Mouse (Mus musculus) midbrain, embryonic 16.5 days (tissue): ENCODE measurements around the gene Syt1. TPM values are rescaled to one million over a fixed set of nuclear protein-coding genes. Genes with fewer than 3 reads are reported as not detected.

Source experiments
- ATAC-seq: fragments of 200-750 bp; cut with Nextera tagmentation; 2 replicates; pipeline ENCODE4 v1.8.0; 2017; ENCODE audit warnings: moderate TSS enrichment
- H3K27ac ChIP-seq: fragments of 300-500 bp; sonication (generic); 2 replicates; pipeline ENCODE4 v1.5.1; 2014; ENCODE audit warnings: mild to moderate bottlenecking, low read length, mixed read lengths
- H3K27me3 ChIP-seq: fragments of 300-500 bp; sonication (generic); 2 replicates; pipeline ENCODE4 v1.6.1; 2014; ENCODE audit warnings: low read depth, low read length, mixed read lengths; ENCODE audit not compliant: control insufficient read depth, insufficient read depth
- H3K36me3 ChIP-seq: fragments of 300-500 bp; sonication (generic); 2 replicates; pipeline ENCODE4 v1.6.1; 2014; ENCODE audit warnings: mild to moderate bottlenecking, low read length, moderate library complexity, mixed read lengths; ENCODE audit not compliant: control insufficient read depth, insufficient read depth
- H3K4me1 ChIP-seq: fragments of 300-500 bp; sonication (generic); 2 replicates; pipeline ENCODE4 v1.6.1; 2014; ENCODE audit warnings: mild to moderate bottlenecking, low read length, mixed read lengths; ENCODE audit not compliant: control insufficient read depth, insufficient read depth
- H3K4me2 ChIP-seq: fragments of 300-500 bp; sonication (generic); 2 replicates; pipeline ENCODE4 v1.6.1; 2014; ENCODE audit warnings: mild to moderate bottlenecking, low read length, mixed read lengths
- H3K4me3 ChIP-seq: fragments of 300-500 bp; sonication (generic); 2 replicates; pipeline ENCODE4 v1.5.1; 2014; ENCODE audit warnings: low read depth, mild to moderate bottlenecking, low read length, moderate library complexity, mixed read lengths
- H3K9ac ChIP-seq: fragments of 300-500 bp; sonication (generic); 2 replicates; pipeline ENCODE4 v1.6.1; 2014; ENCODE audit warnings: low read depth, low read length, mixed read lengths
- H3K9me3 ChIP-seq: fragments of 300-500 bp; sonication (generic); replicated peaks from 2 replicates; pipeline ENCODE4 v1.6.1; 2014; ENCODE audit warnings: mild to moderate bottlenecking, low read length, mixed read lengths; ENCODE audit not compliant: control insufficient read depth, poor library complexity, severe bottlenecking
- WGBS: fragments of 180-500 bp; shearing (Covaris S2); extraction: QIAGEN DNeasy Blood & Tissue Kit; methylation state at CpG from one replicate; pipeline ENCODE4 v1.1.7; 2014; 5-methylcytosine and 5-hydroxymethylcytosine counted together
- polyA plus RNA-seq: library from polyadenylated mRNA; unstranded; fragments of >200 nt; fragmentation: Nextera tagmentation; extraction: Ambion mirVana; gene quantifications from 2 replicates; pipeline ENCODE4 v1.2.1, GENCODE M21; 2015

Gene Syt1
- polyA plus RNA-seq, 1 experiment from 2014 or later: 146 TPM

DNA sequence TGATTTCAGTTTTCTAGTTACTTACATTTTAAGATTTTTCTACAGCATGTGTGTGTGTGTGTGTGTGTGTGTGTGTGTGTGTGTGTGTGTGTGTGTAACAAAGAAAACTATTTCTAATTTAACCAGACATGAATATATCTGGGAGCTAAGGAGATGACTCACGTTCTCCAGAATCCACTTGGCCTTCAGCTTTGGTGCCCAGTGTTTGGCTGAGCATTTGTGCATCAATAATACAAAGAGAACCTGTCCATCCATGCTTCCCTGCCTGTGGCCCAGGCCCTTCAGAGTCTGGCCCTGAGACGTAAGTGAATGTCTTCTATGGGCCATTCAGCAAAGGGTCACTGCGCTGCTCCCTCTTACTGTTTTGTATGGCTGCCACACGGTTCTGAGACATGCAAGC is 476.7 kb downstream of the Syt1 start:
- no peak overlapping the region for H3K27ac ChIP-seq
- H3K36me3 ChIP-seq: no peaks in the 10 kb centered on the region
- no peaks in the 10 kb centered on the region for H3K4me1 ChIP-seq
- no peaks in the 10 kb centered on the region for H3K27me3 ChIP-seq
- no peaks in the 10 kb centered on the region for H3K9me3 ChIP-seq
- WGBS: 75% methylated on average over 4 of the region's 4 CpGs
- no peak overlapping the region for H3K4me2 ChIP-seq
- H3K4me3 ChIP-seq: no peak overlapping the region
- ATAC-seq: no peak
- H3K9ac ChIP-seq: no peak overlapping the region

DNA sequence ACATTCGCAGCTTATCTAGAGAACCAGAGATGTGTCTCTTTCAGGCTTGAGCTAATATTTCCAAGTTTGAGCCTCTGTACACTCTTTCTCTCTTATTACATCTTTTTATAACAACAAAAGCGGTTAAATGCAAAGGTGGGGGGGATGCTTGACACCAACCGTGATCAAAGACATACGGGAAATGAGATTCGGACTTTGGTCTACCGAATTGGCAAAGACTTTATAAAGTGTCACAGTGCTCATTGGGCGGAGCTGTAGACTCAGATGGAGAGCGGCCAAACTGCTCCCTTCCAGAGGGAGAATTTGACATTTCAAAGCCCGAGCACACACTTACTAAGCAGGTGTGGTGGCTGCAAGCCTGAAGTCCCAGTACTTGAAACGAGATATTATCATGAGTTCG is 477.9 kb downstream of the Syt1 start:
- H3K36me3 ChIP-seq: no peaks in the 10 kb centered on the region
- H3K27ac ChIP-seq: no peak overlapping the region
- no peak for ATAC-seq
- no peak overlapping the region for H3K4me3 ChIP-seq
- H3K9ac ChIP-seq: no peak overlapping the region
- H3K4me2 ChIP-seq: no peak overlapping the region
- WGBS: 86% methylated on average over 11 of the region's 11 CpGs
- no peaks in the 10 kb centered on the region for H3K4me1 ChIP-seq
- H3K27me3 ChIP-seq: no peaks in the 10 kb centered on the region
- H3K9me3 ChIP-seq: no peaks in the 10 kb centered on the region

DNA sequence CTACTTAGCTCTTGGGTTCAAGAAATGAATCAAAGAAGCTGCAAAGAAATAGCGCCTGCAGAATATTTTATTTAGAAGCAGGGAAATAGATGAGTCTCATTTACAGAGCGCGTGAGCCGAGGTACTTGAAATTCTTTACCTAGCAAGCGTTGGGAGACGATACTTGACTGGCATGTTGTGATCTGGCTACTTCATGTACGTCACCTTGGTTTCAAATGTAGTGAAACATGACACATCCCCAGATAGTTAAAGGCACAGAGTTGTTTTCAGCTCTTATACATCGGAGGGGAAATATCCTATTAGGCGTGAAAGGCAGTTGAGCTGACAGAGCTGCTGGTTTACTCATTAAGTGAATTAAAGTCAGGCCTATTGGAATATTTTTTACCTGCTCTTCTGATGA is 478.5 kb downstream of the Syt1 start:
- no peak for ATAC-seq
- Histone ChIP-seq H3K36me3 (no peaks in the 10 kb centered on the region), H3K27me3 (no peaks in the 10 kb centered on the region), H3K9me3 (no peaks in the 10 kb centered on the region), H3K27ac (no peak overlapping the region), H3K9ac (no peak overlapping the region), H3K4me2 (no peak overlapping the region), H3K4me1 (no peaks in the 10 kb centered on the region), H3K4me3 (no peak overlapping the region)
- WGBS: 71% methylated on average over 9 of the region's 9 CpGs

DNA sequence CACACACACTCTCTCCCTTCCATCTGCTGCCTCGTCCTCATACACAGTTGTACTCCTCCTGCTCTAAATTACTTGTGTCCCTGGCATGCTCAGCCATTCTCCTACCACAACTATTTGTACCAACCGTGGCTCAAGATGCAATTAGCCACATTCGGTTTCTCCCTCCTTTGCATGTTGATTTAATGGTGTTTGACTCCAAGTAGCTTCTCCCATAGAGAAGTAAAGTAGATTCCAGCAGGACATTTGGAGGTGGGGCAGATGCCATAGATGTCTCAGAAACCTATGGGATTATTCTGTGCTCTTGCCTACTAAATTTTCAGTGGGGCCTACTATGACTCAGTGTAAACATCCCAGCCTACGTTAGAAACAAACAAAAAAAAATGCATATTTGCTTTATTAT is 479.1 kb downstream of the Syt1 start:
- 32% methylated on average over 4 of the region's 4 CpGs for WGBS
- Histone ChIP-seq H3K36me3 (no peaks in the 10 kb centered on the region), H3K4me3 (no peak overlapping the region), H3K27ac (no peak overlapping the region), H3K4me2 (no peak overlapping the region), H3K4me1 (no peaks in the 10 kb centered on the region), H3K27me3 (no peaks in the 10 kb centered on the region), H3K9ac (no peak overlapping the region), H3K9me3 (no peaks in the 10 kb centered on the region)
- ATAC-seq: no peak

DNA sequence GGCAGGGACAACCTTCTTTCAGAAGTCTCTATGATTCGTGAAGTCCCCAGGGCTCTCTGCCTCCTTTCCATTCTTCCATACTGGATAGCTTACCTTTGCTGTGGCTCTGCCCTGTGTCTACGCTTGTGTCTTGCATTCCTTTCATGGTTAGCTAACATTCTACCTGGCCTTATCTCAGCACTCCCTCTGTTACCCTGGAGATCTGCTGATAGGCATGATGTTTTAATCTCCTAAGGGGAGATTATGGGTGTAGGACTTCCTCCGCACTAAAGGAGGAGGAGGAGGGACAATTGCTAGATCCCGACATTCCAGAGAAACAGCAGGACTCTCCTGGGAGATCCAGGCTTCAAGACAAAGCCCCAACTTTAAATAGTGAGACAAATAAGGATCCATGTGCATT is 479.7 kb downstream of the Syt1 start:
- Histone ChIP-seq H3K27ac (no peak overlapping the region), H3K36me3 (no peaks in the 10 kb centered on the region), H3K9me3 (no peaks in the 10 kb centered on the region), H3K4me1 (no peaks in the 10 kb centered on the region), H3K9ac (no peak overlapping the region), H3K4me3 (no peak overlapping the region), H3K27me3 (no peaks in the 10 kb centered on the region), H3K4me2 (no peak overlapping the region)
- 28% methylated on average over 4 of the region's 4 CpGs for WGBS
- ATAC-seq: no peak

DNA sequence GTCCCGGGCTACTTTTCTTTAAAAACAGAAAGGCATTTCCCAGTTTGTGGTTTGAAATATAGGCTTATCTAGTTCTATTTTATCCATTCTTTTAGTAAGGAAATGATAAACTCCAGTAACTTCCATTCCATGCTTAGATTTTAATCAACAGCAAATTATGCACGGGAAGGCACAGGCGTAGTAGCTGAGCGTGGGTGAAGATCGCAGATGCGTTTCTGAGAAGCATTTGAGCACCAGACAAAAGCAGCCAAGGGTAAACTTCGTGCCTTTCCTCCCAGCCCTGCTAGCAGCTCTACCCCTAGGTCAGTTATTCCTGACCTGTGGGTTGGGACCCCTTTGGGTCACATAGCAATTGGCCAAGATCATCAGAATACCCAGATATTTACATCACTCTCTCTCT is 482.4 kb downstream of the Syt1 start:
- Histone ChIP-seq H3K36me3 (no peaks in the 10 kb centered on the region), H3K4me3 (no peak overlapping the region), H3K27ac (no peak overlapping the region), H3K9ac (no peak overlapping the region), H3K27me3 (no peaks in the 10 kb centered on the region), H3K9me3 (no peaks in the 10 kb centered on the region), H3K4me2 (no peak overlapping the region), H3K4me1 (peaks cover 5% of the 10 kb centered on the region)
- ATAC-seq: no peak
- WGBS: 81% methylated on average over 7 of the region's 7 CpGs

DNA sequence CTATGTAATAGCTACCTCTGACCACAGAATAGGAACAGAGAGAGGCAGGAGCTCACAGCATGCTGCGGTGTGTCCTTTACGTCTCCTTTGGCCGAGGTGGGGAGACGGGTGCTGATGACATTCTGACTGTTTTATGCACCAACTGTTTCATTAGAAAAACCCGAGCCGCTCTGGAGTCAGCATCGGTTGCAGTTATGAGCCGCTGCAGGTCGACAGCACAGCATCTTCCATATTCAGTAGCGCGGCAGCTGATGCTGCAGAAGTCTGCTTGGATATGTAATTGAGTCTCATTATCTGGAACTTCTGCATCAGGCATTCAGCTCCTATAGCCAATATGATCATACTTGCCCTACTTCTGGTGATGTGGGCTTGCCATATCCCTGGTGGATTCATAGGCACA is 485.3 kb downstream of the Syt1 start:
- Histone ChIP-seq H3K36me3 (no peaks in the 10 kb centered on the region), H3K4me1 (peaks cover 5% of the 10 kb centered on the region), H3K27ac (no peak overlapping the region), H3K9me3 (no peaks in the 10 kb centered on the region), H3K4me3 (no peak overlapping the region), H3K9ac (no peak overlapping the region), H3K27me3 (no peaks in the 10 kb centered on the region), H3K4me2 (no peak overlapping the region)
- peak; percentile 26; the same call in 1 of the 2 replicates for ATAC-seq
- 73% methylated on average over 11 of the region's 11 CpGs for WGBS

DNA sequence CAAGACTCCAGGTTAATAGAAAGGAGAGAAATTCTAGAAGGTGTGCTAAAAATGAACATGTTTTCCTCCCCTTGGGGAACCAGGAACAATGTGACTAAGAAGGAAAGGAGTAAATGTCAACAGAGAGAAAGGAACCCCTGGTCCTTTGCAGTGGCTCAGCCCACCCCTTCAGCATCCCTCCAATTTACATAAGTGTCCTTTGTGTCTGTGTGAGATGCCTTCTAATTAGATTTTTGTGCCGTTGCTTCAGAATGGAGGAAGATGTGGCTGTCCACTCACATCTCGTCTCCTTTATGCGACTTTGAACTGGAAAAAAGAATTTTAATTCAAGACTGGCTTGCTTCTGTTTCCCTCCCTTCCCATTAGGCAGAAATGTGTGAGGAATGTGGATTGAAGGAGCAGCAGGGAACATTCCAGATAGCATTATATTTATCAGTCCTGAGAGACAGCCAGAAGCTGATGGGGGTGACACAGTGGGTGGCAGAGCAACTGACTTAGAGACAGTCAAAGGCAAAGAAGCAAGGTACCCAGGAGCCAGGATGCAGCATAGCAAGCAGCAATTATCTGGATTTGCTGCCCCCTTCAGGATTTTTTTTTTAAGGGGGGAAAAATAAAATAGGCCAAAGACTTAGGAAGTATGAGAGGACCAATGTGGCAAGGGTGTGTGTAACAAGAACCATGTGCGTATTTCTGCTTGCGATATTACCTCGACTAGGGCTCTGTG is 486.3 kb downstream of the Syt1 start:
- no peaks in the 10 kb centered on the region for H3K9me3 ChIP-seq
- no peak overlapping the region for H3K4me3 ChIP-seq
- H3K4me1 ChIP-seq: peaks cover 5% of the 10 kb centered on the region
- ATAC-seq: peak; percentile 74
- no peak overlapping the region for H3K4me2 ChIP-seq
- 41% methylated on average over 6 of the region's 6 CpGs for WGBS
- no peaks in the 10 kb centered on the region for H3K36me3 ChIP-seq
- no peaks in the 10 kb centered on the region for H3K27me3 ChIP-seq
- no peak overlapping the region for H3K9ac ChIP-seq
- H3K27ac ChIP-seq: 0 out of 2 replicates have a peak overlapping the region, but pooled peaks have one; percentile 11

DNA sequence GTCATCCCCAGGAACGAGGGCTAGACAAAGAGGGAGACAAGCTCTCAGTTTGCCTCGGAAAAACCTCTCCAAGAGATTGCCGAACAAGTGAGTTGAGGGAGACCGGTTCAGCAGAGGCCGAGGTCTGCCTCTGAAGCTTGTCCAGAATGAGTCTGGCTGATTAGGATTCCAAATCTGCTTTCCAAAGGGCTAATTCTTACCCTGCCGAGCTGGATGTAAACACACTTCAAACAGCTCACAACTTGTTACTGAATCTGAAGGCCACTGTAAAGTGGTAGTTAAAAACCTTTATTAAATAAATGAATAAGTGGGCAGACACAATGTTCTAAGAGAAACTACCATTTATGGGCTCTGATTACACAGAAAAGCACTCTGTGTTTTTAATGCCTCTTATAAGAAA is 491.6 kb downstream of the Syt1 start:
- 19% methylated on average over 6 of the region's 6 CpGs for WGBS
- ATAC-seq: no peak
- Histone ChIP-seq H3K4me3 (no peak overlapping the region), H3K36me3 (no peaks in the 10 kb centered on the region), H3K4me2 (no peak overlapping the region), H3K4me1 (peaks cover 2% of the 10 kb centered on the region), H3K9ac (no peak overlapping the region), H3K9me3 (no peaks in the 10 kb centered on the region), H3K27me3 (no peaks in the 10 kb centered on the region), H3K27ac (no peak overlapping the region)
